Mouse (Mus musculus): ENCODE results near the gene Ap1b1.
A peak's percentile ranks its signal among the peaks of the same experiment; 100 is the strongest.

Ap1b1 gene

DNA sequence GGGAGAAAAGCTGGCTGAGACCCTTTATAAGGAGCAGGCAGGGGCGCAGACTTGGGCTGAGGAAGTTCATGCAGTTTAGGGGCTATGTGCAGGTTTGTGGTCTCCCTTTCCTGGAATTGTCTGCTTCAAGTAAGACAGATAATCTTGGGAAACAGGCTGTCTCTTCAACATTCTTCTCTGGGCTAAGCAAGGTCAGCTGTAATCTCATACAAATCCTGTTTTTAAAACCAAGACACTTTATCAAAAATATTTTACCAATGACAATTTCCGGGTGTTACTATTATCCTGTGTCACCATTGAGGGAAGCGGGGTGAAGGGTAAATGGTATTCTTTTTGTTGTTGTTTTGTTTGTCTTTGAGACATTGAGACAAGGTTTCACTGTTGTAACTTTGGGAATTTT, 1.8 kb upstream of the Ap1b1 start:
- DNase-seq (ENCODE audit: low spot score) = no peak

GRCm38 (mm10) chr11:4987487-4987852, 846 bp downstream of the Ap1b1 start:
- no peak for DNase-seq (ENCODE audit: low spot score)

DNA sequence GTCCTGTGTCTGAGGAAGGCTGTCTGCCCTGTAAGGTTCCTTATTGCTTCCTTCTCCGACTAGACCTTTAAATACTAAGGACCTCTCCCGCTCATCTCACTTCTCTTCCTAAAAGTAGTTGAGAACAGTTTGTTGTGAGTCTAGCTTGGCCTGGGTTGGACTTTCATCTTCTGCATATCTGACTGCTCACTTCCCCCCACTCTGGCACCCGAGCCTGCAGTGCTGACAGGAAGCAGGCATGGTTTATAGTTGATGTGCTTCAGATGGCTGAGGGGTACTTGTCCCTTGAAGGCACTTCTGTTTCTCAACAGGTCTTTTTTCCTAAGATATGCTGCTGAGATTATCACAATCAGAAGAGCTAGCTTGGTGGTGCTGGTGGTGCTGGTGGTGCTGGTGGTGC, 2.6 kb downstream of the Ap1b1 start:
- no peak for DNase-seq (ENCODE audit: low spot score)

DNA sequence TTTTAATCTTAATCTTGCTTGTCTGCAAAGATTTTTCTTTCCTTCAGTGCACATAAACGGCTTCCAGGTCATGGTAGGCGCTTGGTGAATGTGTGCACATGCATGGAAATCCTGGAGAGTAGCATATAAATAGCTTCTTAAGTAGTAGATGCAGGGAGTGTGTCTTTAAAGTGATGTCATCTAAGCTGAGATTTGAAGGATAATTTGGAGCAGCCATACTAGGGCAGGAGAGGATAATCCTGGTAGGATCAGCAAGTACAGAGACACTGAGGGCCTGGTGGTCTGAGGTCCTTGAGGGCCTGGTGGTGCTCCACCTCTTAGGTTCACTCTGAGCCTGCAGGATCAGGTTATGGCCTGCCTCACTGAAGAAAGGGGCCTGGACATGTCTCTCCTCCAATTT, 5.8 kb downstream of the Ap1b1 start:
- no peak for DNase-seq (ENCODE audit: low spot score)

DNA sequence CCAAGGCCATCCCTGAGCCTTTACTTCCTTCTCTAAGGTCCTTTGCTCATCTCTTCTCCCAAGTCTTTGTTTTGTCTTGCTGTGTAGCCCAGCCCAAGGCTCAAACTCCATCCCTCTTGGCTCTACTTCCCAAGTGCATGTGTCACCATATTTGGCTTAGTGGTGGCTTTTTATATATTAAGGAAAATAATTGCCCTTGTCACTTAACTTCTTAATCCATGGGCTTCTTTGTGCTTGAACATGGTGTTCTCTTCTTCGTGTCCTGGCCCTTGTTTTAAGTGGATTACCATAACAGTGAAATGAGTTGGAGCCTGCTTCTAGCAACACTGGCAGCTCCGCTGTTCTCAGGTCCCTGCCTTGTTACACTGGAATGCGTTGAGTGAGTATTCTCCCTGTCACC, 9.1 kb downstream of the Ap1b1 start:
- no peak for DNase-seq (ENCODE audit: low spot score)

DNA sequence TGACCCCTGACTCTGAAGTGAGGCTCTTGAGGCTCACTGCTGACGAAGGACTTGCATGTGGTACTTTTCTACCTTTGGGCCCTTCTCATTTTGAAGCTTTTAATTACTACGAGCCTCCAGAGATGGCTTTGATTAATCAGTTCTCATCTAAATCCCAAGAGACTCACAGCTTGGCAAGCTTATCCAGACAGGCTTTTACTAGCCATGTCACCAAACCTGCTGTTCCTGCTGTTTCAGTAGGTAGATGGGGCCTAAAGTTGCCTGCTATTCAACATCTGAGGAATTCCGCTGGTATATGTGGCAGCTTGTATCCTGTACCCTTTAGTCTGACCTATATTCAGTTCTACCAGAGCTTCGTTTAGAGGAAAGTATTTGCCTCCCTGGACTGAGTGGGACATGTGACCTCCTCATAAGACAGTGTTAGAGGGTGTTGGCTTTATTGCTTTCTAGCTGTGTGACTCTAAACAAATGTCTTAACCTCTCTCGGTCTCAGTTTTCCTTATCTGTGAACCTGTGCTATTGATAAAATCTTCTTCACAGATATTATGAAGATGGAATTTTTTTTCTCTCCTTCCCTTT, 10.1 kb downstream of the Ap1b1 start:
- no peak for DNase-seq (ENCODE audit: low spot score)

GRCm38 (mm10) chr11:4998352-4998751, 11.7 kb downstream of the Ap1b1 start:
- peak; percentile 28 for DNase-seq (ENCODE audit: low spot score)

DNA sequence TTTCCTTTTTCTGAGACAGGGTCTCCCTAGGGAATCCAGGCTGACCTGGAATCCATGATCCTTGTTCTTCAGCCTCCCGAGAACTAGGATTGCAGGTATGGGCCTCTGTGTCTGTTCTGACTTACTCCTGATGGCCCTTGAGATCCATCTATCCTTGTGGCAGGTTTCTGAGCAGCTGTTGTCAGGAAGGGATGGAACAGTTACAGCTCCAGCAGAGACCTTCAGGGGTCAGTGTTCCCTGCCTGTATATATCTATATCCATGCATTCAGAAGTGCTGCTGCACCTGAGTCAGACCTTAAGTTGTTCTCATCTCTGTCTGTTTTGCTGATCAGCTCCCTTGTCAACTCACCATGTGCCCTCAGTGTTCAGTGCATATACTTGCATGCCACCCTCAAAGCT, 12.1 kb downstream of the Ap1b1 start:
- DNase-seq (ENCODE audit: low spot score) = no peak

DNA sequence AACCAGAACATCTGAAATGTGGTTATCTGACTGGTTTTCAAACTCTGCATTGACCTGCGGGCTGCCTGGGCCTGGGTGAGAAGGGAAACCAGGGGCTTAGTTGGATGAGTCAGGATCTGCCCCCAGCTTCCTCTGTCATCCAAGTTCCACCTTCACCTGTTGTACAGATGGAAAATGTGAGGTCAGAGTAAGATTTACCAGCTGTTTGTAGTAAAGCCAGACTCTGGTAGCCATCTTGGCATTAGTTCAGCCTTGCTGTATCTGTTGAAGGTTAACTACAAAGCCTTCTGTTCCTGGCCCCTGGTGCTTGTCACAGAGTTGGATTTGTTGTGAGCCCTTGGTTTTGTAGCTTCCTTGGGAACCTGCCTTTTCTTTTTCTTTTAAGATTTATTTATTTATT, 13.6 kb downstream of the Ap1b1 start:
- no peak for DNase-seq (ENCODE audit: low spot score)

- DNase-seq (ENCODE audit: low spot score) = no peak
Measured at GRCm38 (mm10) chr11:5002826-5003225, 16.2 kb downstream of the Ap1b1 start.

- DNase-seq (ENCODE audit: low spot score) = no peak
Measured at GRCm38 (mm10) chr11:5005528-5005927, 18.9 kb downstream of the Ap1b1 start.

DNA sequence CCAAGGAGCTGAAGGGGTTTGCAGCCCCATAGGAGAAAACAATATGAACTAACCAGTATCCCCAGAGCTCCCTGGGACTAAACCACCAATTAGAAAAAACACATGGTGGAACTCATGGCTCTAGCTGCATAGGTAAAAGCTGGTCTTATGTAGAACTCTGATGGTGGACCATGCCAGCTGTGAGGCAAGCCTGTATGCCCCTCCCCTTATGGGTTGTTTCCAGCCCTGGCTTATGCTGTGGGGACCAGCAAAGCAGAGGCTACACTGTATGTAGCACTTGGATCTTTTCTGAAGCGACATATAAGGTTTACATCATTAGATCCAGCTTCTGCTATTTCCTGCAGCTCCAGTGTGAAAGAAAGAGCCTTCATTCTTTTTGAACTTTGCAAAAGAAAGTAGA, 20.6 kb downstream of the Ap1b1 start:
- no peak for DNase-seq (ENCODE audit: low spot score)

DNA sequence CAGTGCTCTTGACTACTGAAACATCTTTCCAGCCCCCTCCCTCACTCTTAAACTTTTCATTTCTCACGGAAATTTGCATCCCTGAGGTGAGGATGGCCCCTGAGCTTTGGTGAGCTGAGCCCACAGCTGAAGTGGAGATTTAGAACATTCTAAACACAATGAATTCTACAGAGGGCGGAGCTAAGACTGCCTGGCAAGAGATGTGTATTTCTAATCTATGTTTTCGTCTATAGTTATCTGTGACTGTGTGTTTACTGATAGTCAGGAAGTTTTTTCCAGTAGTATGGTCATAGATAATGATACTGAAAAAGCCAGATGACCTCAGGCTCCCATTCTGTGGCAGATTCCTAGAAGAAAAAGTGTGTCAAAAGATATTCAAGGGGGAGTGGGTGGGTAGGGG, 22.2 kb downstream of the Ap1b1 start:
- DNase-seq (ENCODE audit: low spot score) = no peak

DNA sequence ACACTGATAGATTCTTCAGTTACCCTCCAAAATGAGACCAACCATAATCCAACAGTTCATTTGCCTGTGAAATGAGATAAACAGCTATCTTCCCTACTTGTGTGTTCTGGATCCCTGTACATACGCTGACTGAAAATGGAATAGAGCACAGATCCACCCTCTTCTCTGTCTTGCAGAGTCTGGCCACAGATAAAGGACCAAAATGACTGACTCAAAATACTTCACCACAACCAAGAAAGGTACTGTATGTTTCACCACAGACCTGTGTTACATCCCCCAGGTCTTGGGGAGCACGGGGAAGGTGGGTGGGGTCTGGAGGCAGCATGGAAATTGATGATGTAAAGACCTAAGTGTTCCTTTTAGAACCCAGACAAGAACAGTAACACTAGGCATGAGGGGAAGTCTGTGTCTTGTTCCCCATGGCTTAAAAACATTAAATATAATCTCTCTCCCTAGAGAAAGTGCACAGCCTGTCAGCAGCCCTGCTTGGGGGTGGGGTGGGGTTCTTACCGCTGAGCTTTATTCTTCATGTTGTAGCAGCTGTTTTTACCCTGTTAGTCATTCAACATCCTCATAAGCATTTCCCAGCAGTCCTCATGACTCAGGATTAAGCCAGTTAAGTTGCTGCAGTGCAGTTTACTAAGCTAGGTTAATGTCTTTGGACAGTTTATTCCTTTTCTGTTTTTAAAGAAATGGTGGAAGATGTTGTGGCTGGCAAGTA, 22.9 kb downstream of the Ap1b1 start:
- DNase-seq (ENCODE audit: low spot score) = no peak

- no peak for DNase-seq (ENCODE audit: low spot score)
Measured at GRCm38 (mm10) chr11:5010205-5010604, 23.6 kb downstream of the Ap1b1 start.

DNA sequence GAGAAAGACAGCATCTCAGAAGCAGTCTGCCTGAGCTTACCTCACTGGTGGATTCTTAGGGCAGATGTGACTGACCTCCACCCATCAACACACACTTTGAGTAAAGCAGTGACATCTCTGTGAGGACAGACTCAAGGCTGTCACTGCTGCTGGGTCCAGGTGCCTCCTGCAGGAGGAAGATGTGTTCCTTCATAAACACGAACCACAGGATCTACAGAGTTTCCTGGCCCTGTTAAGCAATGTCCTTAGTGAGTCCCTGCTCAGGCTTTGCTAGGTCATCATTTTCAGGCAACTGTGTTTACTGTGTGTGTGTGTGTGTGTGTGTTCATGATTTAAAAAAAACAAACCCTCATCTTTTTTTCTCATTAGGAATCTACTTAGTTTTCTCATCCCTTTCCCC, 24.9 kb downstream of the Ap1b1 start:
- DNase-seq (ENCODE audit: low spot score) = no peak

GRCm38 (mm10) chr11:5012213-5012715, 25.6 kb downstream of the Ap1b1 start:
- DNase-seq (ENCODE audit: low spot score) = no peak

DNA sequence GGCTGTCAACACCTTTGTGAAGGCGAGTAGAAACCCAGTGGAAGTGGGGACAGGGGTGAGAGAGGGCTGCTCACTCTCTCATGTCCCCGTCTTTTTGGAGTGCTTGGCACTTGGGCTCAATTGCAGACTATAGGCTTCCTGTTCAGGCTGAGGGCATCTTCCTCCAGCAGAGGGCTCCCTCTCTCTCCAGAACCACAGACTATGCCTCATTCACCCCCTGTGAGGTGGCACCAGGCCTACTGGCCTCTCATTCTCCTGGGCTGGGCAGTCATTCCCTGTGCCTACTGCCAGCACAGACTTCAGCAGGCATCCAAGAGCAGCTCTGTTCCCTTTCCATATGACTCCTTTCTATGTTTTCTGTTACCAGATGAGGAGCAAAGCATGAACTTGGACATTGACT, 29.1 kb downstream of the Ap1b1 start:
- peak; percentile 76 for DNase-seq (ENCODE audit: low spot score)

- no peak for DNase-seq (ENCODE audit: low spot score)
Measured at GRCm38 (mm10) chr11:5016286-5016685, 29.7 kb downstream of the Ap1b1 start.

GRCm38 (mm10) chr11:5017506-5017905, 30.9 kb downstream of the Ap1b1 start:
- no peak for DNase-seq (ENCODE audit: low spot score)

DNA sequence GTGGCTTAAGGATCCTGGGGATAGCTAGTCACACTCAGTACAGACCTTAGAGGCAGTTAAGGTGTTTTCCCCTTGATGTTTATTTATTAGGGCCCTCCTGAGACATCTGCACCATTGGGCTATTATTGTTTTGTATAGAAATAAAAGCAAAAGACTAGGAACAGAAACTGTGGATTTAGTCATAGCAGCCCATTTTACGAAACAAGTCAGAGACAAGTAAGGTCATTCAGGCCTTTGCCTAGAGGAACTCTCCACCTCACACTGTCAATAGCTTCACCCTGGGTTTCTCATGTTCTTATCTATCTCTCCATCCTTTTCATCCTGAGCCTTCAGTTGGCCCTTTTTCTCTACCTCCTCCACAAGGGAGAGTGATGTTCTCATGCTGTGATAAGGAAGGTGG, 38.5 kb downstream of the Ap1b1 start:
- DNase-seq (ENCODE audit: low spot score) = no peak

- DNase-seq (ENCODE audit: low spot score) = no peak
Measured at GRCm38 (mm10) chr11:5028228-5028627, 41.6 kb downstream of the Ap1b1 start.

DNA sequence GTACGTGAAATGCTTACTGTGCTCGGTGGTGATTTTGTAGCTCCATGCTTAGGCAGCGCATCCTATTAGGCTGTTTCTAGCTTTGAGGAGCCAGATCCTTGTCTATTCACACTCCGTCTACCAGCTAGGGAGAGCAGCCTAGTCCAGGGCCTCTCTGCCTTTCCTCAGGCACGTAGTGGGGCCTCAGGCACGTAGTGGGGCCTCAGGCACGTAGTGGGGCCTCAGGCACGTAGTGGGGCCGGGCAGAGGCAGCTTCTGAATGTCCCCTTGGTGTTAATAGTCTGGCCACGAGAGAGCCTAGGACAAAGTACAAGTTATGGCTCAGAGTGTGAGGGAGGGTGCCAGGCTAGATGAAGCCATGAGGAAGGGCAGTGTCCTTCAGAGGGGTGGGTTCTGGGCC, 46.1 kb downstream of the Ap1b1 start:
- no peak for DNase-seq (ENCODE audit: low spot score)

DNA sequence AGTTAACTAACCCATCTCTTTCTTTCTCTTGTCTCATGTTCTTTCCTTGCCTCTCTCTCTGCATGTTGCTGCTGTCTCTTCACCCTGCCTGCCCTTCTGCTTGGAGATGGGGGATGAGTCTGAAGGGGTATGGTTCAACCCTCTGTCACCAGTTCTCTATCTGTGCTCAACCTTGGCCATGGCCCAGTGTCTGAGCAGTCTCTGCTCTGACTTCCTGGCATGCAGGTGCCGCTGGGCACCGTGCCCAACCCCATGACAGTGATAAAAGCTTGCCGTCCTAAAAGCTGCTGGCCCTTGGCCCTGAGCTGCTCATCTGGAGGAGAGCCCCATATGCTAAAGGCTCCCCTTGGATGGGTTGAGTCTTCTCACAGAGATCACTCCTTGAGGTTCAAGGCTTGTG, 46.5 kb downstream of the Ap1b1 start:
- no peak for DNase-seq (ENCODE audit: low spot score)

All from lung, postnatal 25 days (tissue).